Mouse (Mus musculus) testis, adult 2 months (tissue): ENCODE data around the gene 9830107B12Rik.

Source experiments
- CTCF ChIP-seq: fragments of 200-500 bp; IDR thresholded peaks from 2 replicates; pipeline ENCODE4 v1.5.1; 2012; ENCODE audit warnings: low read depth, mild to moderate bottlenecking, inconsistent platforms, low read length, moderate library complexity; ENCODE audit not compliant: control insufficient read depth, insufficient read depth, insufficient replicate concordance
- POLR2A ChIP-seq: fragments of 200-500 bp; IDR thresholded peaks from 2 replicates; pipeline ENCODE4 v1.6.1; 2012; ENCODE audit warnings: low read depth, mild to moderate bottlenecking, inconsistent platforms, low read length, moderate library complexity; ENCODE audit not compliant: control insufficient read depth

DNA sequence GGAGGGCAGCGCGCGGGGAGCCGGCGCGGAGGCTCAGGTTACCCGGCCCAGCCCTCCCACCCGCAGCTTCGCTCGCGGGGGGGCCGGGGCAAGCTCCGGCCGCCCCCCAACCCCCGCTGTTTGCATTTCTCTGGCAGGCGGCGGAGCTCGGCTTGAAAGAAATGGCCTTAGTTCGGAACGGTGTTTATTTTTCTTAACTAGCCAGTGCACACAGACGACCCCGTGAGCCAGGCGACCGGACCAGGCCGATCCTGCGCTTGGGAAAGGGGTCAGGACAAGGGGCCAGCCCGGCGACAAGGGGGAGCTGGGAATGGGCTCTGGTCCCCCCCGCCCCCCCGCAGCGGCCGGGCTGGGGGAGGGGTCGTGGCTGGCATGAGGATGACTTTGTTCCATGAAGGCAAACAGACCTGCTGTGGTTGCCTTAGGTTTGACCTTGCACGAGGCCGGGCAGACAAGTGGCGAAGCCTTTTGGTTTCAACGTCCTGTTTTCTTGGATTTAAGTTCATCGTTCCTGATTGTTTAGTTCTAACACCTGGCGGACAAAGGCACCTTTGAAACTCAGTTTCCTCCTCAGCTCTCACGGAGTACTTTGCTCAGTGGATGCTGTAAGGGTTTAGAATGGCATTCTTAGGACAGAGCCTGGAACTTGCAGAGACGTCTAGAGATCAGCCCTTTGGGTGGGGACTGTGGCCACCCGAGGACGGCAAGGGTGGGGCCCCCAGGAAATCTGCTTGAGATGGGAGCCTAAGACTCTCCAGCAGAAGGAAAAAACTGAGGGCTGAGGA lies 48.1 kb downstream of the 9830107B12Rik start:
- TF ChIP-seq POLR2A, result no peak
- no peak for TF ChIP-seq CTCF
